Mouse (Mus musculus) limb, embryonic 14.5 days (tissue): ENCODE data around the gene Nr1d2. TPM values are rescaled to one million over a fixed set of nuclear protein-coding genes. Genes with fewer than 3 reads are reported as not detected.
"Not testable (repeated sequence)": the region's sequence is repeated elsewhere in the genome, so short reads cannot be mapped to it uniquely, and the experiment has no call there.

Experiments
- ATAC-seq: fragments of 200-750 bp; cut with Nextera tagmentation; 2 replicates; pipeline ENCODE4 v1.8.0; 2017; ENCODE audit warnings: low read depth, moderate number of reproducible peaks, moderate TSS enrichment; ENCODE audit not compliant: low FRiP score
- DNase-seq: peaks from one replicate; pipeline ENCODE4 v3.0.0-alpha.2; 2015; ENCODE audit warnings: low spot score
- H3K27ac ChIP-seq: fragments of 300-500 bp; sonication (generic); replicated peaks from 2 replicates; pipeline ENCODE4 v1.5.1; 2014; ENCODE audit warnings: low read depth, mild to moderate bottlenecking, low read length, moderate library complexity, mixed read lengths
- H3K27me3 ChIP-seq: fragments of 300-500 bp; sonication (generic); 2 replicates; pipeline ENCODE4 v1.6.1; 2014; ENCODE audit warnings: low read length, mixed read lengths; ENCODE audit not compliant: control insufficient read depth, insufficient read depth
- H3K36me3 ChIP-seq: fragments of 300-500 bp; sonication (generic); 2 replicates; pipeline ENCODE4 v1.6.1; 2014; ENCODE audit warnings: mild to moderate bottlenecking, low read length, moderate library complexity, mixed read lengths; ENCODE audit not compliant: control insufficient read depth, insufficient read depth
- H3K4me1 ChIP-seq: fragments of 300-500 bp; sonication (generic); 2 replicates; pipeline ENCODE4 v1.6.1; 2014; ENCODE audit warnings: antibody characterized with exemption, low read length, mixed read lengths; ENCODE audit not compliant: control insufficient read depth, insufficient read depth
- H3K4me2 ChIP-seq: fragments of 300-500 bp; sonication (generic); replicated peaks from 2 replicates; pipeline ENCODE4 v1.6.1; 2014; ENCODE audit warnings: low read depth, mild to moderate bottlenecking, low read length, moderate library complexity; ENCODE audit not compliant: severe bottlenecking
- H3K4me3 ChIP-seq: fragments of 300-500 bp; sonication (generic); replicated peaks from 2 replicates; pipeline ENCODE4 v1.5.1; 2014; ENCODE audit warnings: low read length
- H3K9ac ChIP-seq: fragments of 300-500 bp; sonication (generic); 2 replicates; pipeline ENCODE4 v1.6.1; 2014; ENCODE audit warnings: mild to moderate bottlenecking, low read depth, low read length, moderate library complexity; ENCODE audit not compliant: severe bottlenecking
- H3K9me3 ChIP-seq: fragments of 300-500 bp; sonication (generic); 2 replicates; pipeline ENCODE4 v1.6.1; 2016; ENCODE audit warnings: low read length; ENCODE audit not compliant: control insufficient read depth
- POLR2A ChIP-seq: fragments of 200-500 bp; IDR thresholded peaks from 2 replicates; pipeline ENCODE4 v1.8.0; 2012; ENCODE audit warnings: inconsistent platforms, mild to moderate bottlenecking, moderate library complexity, borderline replicate concordance; ENCODE audit not compliant: insufficient read depth, insufficient read length; ENCODE audit errors: extremely low read depth
- WGBS: fragments of 180-500 bp; shearing (Covaris S2); extraction: QIAGEN DNeasy Blood & Tissue Kit; methylation state at CpG from one replicate; pipeline ENCODE4 v1.1.7; 2014; 5-methylcytosine and 5-hydroxymethylcytosine counted together
- microRNA-seq: library from miRNA; unstranded; fragments of <30 nt; microRNA quantifications from one replicate; pipeline ENCODE4, GENCODE M21; 2016
- polyA plus RNA-seq, 2 experiments: library from polyadenylated mRNA; depleted of rRNA in 1 of 2; stranded (reverse) in 1 of 2; unstranded in 1 of 2; fragments of >200 nt; fragmentation: Nextera tagmentation in 1 of 2; extraction: Ambion mirVana in 1 of 2; gene quantifications; 2 replicates each; pipeline versions ENCODE4 v1.2.1 to v1.2.3; 2012 to 2014

Nr1d2 gene
- polyA plus RNA-seq, 2 experiments, result 5.2 to 9.7 TPM

DNA sequence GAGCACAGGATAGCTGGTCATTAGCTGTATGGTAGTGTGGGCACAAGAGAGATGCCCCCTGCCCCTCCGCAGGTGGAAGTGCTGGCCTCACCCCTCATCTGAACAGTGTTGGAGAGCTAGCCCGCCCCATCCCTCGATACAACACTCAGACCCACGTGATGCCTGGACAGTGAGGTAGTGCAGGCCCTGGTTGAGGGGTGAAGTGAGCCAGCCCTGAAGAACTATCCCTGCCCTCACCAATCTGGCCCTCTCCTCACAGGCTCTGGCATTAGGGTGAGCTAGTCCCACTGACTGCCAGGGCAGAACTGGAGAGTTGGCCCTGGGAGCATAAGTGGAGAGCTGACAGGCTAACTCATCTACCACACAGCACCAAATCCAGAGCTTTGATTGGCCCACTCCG lies 37.5 kb downstream of the Nr1d2 start:
- ATAC-seq (no peak), DNase-seq (no peak)
- TF ChIP-seq POLR2A, result no peak
- peaks cover 3% of the 10 kb centered on the region; the same call in 1 of the 2 replicates for H3K9me3 ChIP-seq
- no peaks in the 10 kb centered on the region for H3K4me1 ChIP-seq
- no peak overlapping the region for H3K4me2 ChIP-seq
- H3K27me3 ChIP-seq, result no peaks in the 10 kb centered on the region
- H3K36me3 ChIP-seq, result no peaks in the 10 kb centered on the region
- H3K4me3 ChIP-seq, result no peak overlapping the region
- 92% methylated on average over 5 of the region's 5 CpGs for WGBS
- H3K27ac ChIP-seq, result no peak overlapping the region
- no peak overlapping the region for H3K9ac ChIP-seq

DNA sequence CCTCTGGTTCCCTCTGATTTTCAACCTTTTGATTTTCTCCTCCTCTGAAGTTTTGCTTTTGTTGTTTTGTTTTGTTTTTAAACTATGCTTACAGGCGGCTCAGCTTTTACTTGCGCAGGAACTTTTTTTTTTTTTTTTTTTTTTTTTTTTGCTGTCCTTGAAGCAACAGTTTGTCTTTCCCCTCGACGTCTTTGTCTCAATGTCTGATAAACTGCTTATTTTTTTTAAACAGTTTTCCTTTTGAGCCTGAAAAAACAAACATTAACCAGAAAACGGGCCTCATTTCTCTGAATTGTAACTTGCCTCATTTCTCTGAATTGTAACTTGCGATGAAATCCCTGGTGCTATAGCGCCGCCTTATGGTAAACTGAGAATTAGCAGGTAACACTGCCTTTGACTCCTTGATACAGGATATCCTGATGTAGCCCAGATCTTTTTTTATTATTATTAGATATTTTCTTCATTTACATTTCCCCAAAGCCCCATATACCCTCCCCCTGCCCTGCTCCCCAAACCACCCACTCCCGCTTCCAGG lies 52.0 kb downstream of the Nr1d2 start:
- H3K27me3 ChIP-seq, result no peaks in the 10 kb centered on the region
- peak; percentile 50 for DNase-seq
- no peaks in the 10 kb centered on the region for H3K36me3 ChIP-seq
- H3K4me1 ChIP-seq, result no peaks in the 10 kb centered on the region
- 53% methylated on average over 9 of the region's 9 CpGs for WGBS
- ATAC-seq, result no peak
- H3K4me3 ChIP-seq, result no peak overlapping the region
- H3K9ac ChIP-seq, result no peak overlapping the region
- no peaks in the 10 kb centered on the region for H3K9me3 ChIP-seq
- TF ChIP-seq POLR2A, result no peak
- no peak overlapping the region for H3K27ac ChIP-seq
- H3K4me2 ChIP-seq, result no peak overlapping the region

DNA sequence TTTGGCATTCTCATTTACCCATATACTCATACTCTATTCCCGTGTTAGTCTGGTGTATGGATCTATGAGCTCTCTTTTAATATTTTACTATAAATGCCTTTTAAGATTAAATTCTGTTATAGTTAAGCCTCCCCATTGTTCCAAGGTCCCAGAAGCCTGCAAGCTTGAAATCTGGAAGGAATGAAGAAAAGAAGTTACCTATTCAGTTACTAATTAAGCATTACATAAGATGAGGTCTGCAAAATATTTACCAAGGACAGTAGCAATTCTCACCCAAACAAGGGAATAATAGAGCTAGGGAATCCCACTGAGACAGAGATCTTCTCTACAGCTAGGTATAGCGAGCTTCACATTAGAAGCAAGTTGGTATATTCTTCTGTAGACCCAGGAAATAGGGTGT lies 61.4 kb downstream of the Nr1d2 start:
- H3K27me3 ChIP-seq, H3K36me3 ChIP-seq, H3K4me3 ChIP-seq, H3K4me1 ChIP-seq, ATAC-seq, H3K27ac ChIP-seq, DNase-seq, H3K4me2 ChIP-seq, H3K9me3 ChIP-seq, H3K9ac ChIP-seq: not testable (repeated sequence)
- 71% methylated on average over 2 of the region's 2 CpGs for WGBS

DNA sequence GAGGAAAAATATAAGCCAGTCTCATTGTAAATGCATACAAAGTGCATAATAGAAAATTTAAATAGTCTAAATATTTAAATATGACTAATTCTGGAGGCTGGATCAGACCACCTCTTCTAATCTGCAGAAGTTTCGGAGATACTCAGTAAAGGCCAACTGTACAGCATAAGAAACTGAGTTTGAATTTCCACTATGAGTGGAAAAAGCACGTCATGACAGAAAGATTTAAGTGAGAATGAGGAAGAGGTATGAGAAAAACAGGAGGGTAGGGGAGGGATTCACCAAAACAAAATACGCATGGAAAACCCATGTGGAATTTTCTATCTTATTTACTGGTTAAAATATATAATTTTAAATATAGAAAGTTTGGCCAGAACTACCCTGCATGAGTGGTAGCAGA lies 71.3 kb downstream of the Nr1d2 start:
- H3K27me3 ChIP-seq, result no peaks in the 10 kb centered on the region
- no peaks in the 10 kb centered on the region for H3K4me1 ChIP-seq
- TF ChIP-seq POLR2A, result no peak
- DNase-seq (no peak), ATAC-seq (no peak)
- 80% methylated on average over 3 of the region's 3 CpGs for WGBS
- no peaks in the 10 kb centered on the region for H3K9me3 ChIP-seq
- no peak overlapping the region for H3K9ac ChIP-seq
- no peak overlapping the region for H3K4me3 ChIP-seq
- no peak overlapping the region for H3K4me2 ChIP-seq
- no peaks in the 10 kb centered on the region for H3K36me3 ChIP-seq
- no peak overlapping the region for H3K27ac ChIP-seq

DNA sequence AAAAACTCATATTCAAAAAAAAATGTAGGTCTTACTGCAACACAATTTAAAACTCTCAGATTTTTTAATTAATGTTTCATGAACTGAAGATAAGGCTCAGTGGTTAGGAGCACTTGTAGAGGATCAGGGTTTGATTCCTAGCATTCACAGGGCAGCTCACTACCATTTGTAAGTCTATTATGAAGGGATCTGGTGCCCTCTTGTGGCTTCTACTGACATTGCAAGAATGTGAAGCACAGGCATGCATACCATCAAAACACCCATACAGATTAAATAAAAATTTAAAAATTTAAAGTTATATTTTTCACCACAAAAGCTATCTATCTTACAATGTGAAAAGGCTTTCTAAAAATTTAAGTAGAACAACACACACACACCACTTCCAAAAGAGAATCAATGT lies 71.9 kb downstream of the Nr1d2 start:
- no peaks in the 10 kb centered on the region for H3K27me3 ChIP-seq
- DNase-seq (peak; percentile 16), ATAC-seq (no peak)
- H3K4me3 ChIP-seq, result no peak overlapping the region
- no peaks in the 10 kb centered on the region for H3K36me3 ChIP-seq
- no peak overlapping the region for H3K27ac ChIP-seq
- H3K9ac ChIP-seq, result no peak overlapping the region
- H3K4me2 ChIP-seq, result no peak overlapping the region
- no peaks in the 10 kb centered on the region for H3K4me1 ChIP-seq
- no peaks in the 10 kb centered on the region for H3K9me3 ChIP-seq
- no peak for TF ChIP-seq POLR2A

Small RNA genes within 50 kb of the gene (microRNA-seq; reads per million reads assigned to microRNA genes)
- not detected for gene Gm44469

Other genes starting within 250 kb of the Nr1d2 start
- 14.6 and 25.0 TPM in 2 replicates for gene Nkiras1, start 32.0 kb upstream of the Nr1d2 start, polyA plus RNA-seq (2012; rRNA removed)
- gene Nkiras1, start 32.0 kb upstream of the Nr1d2 start, polyA plus RNA-seq (2014; fragmentation: Nextera tagmentation; extraction: Ambion mirVana), result 16.1 and 18.5 TPM in 2 replicates
- 1,239 and 1,286 TPM in 2 replicates for gene Rpl15, start 32.3 kb upstream of the Nr1d2 start, polyA plus RNA-seq (2012; rRNA removed)
- 465 and 499 TPM in 2 replicates for gene Rpl15, start 32.3 kb upstream of the Nr1d2 start, polyA plus RNA-seq (2014; fragmentation: Nextera tagmentation; extraction: Ambion mirVana)
- gene Ube2e1, start 92.7 kb upstream of the Nr1d2 start, polyA plus RNA-seq (2012; rRNA removed), result 88.3 and 91.0 TPM in 2 replicates
- gene Ube2e1, start 92.7 kb upstream of the Nr1d2 start, polyA plus RNA-seq (2014; fragmentation: Nextera tagmentation; extraction: Ambion mirVana), result 51.7 and 51.8 TPM in 2 replicates